Mouse (Mus musculus): Measurements from ENCODE around the gene BC048403. TPM values are rescaled to one million over a fixed set of nuclear protein-coding genes. Genes with fewer than 3 reads are reported as not detected.

The BC048403 gene
- polyA plus RNA-seq, 1 experiment = 7.6 TPM

DNA sequence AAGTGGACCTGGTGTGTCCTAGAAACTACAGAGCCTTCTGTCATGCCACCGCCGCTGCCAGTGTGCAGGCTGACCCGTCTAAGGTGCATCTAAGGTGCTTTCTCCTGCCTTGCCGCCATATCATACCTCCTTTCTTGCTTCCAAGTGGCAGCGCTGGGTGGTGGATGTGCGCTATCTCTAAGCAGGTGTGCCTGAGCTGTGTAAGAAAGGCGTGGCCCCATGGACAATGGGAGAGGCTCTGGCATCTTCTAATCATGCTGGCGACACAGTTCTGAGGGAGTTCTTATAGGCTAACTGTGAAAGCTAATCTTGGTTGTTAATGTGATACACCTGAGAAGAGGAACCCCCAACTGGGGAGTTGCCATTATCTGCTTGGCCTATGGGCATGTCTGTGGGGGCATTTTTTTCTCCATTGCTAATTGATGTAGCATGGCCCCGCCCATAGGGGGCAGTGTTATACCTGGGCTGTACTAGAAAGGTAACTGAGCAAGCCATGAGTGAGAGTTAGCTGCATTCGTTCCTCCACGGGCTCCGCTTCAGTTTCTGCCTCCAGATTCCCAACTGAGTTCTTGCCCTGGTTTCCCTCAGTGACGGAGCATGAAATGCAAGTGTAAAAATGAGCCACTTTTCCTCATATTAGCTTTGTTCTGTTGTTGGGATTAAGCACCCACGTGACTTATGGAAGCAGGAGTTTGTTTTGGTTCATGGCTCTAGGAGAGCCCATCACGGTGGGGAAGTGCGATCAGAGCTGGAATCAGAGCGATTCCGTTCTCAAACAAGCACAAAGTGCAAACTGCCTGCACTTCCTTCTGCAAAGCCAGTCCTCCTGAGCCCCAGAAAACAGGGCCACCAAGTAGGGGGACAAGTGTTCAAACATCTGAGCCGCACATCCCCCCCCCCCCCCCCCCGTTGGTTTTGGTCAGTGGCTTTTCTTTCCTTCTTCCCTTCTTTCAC lies 31.2 kb downstream of the BC048403 start:
- H3K4me1 ChIP-seq (ENCODE audit: control insufficient read depth, insufficient read depth, low read length) = no peaks in the 10 kb centered on the region
- H3K27ac ChIP-seq (ENCODE audit: insufficient read depth, low read length) = no peak overlapping the region
- TF ChIP-seq CTCF (IDR thresholded peaks at IDR 0.05; ENCODE audit: extremely low read depth, insufficient read depth, low read length) (peak; percentile 43; the same call in 1 of the 2 replicates), POLR2A (IDR thresholded peaks at IDR 0.05; ENCODE audit: extremely low read depth, insufficient read depth, low read length) (no peak)
- H3K4me3 ChIP-seq (ENCODE audit: insufficient read depth, low read length) = no peak overlapping the region

- no peak overlapping the region for H3K4me3 ChIP-seq (ENCODE audit: insufficient read depth, low read length)
Observed at GRCm38 (mm10) chr10:121773813-121774212, 34.1 kb downstream of the BC048403 start.

GRCm38 (mm10) chr10:121775990-121776389 lies 36.3 kb downstream of the BC048403 start:
- Histone ChIP-seq H3K4me1 (ENCODE audit: control insufficient read depth, insufficient read depth, low read length) (no peaks in the 10 kb centered on the region), H3K27ac (ENCODE audit: insufficient read depth, low read length) (no peak overlapping the region), H3K4me3 (ENCODE audit: insufficient read depth, low read length) (no peak overlapping the region)
- TF ChIP-seq POLR2A (IDR thresholded peaks at IDR 0.05; ENCODE audit: extremely low read depth, insufficient read depth, low read length) (no peak), CTCF (IDR thresholded peaks at IDR 0.05; ENCODE audit: extremely low read depth, insufficient read depth, low read length) (no peak)

More at GRCm38 (mm10) chr10:121773813-121774212, 34.1 kb downstream of the BC048403 start:
- no peak for TF ChIP-seq CTCF (IDR thresholded peaks at IDR 0.05; ENCODE audit: extremely low read depth, insufficient read depth, low read length)
- no peak for TF ChIP-seq POLR2A (IDR thresholded peaks at IDR 0.05; ENCODE audit: extremely low read depth, insufficient read depth, low read length)
- no peaks in the 10 kb centered on the region for H3K4me1 ChIP-seq (ENCODE audit: control insufficient read depth, insufficient read depth, low read length)
- no peak overlapping the region for H3K27ac ChIP-seq (ENCODE audit: insufficient read depth, low read length)

- H3K4me3 ChIP-seq (ENCODE audit: insufficient read depth, low read length) = no peak overlapping the region
- H3K27ac ChIP-seq (ENCODE audit: insufficient read depth, low read length) = no peak overlapping the region
- H3K4me1 ChIP-seq (ENCODE audit: control insufficient read depth, insufficient read depth, low read length) = no peaks in the 10 kb centered on the region
- TF ChIP-seq CTCF (IDR thresholded peaks at IDR 0.05; ENCODE audit: extremely low read depth, insufficient read depth, low read length) = no peak
- TF ChIP-seq POLR2A (IDR thresholded peaks at IDR 0.05; ENCODE audit: extremely low read depth, insufficient read depth, low read length) = no peak
Observed at GRCm38 (mm10) chr10:121781159-121781558, 41.4 kb downstream of the BC048403 start.

- Histone ChIP-seq H3K4me1 (ENCODE audit: control insufficient read depth, insufficient read depth, low read length) (no peaks in the 10 kb centered on the region), H3K4me3 (ENCODE audit: insufficient read depth, low read length) (no peak overlapping the region), H3K27ac (ENCODE audit: insufficient read depth, low read length) (no peak overlapping the region)
- TF ChIP-seq CTCF (IDR thresholded peaks at IDR 0.05; ENCODE audit: extremely low read depth, insufficient read depth, low read length) = no peak
- TF ChIP-seq POLR2A (IDR thresholded peaks at IDR 0.05; ENCODE audit: extremely low read depth, insufficient read depth, low read length) = no peak
Observed at GRCm38 (mm10) chr10:121788536-121788935, 48.8 kb downstream of the BC048403 start.

GRCm38 (mm10) chr10:121790078-121790477 lies 50.3 kb downstream of the BC048403 start:
- no peak overlapping the region for H3K4me3 ChIP-seq (ENCODE audit: insufficient read depth, low read length)
- H3K27ac ChIP-seq (ENCODE audit: insufficient read depth, low read length) = no peak overlapping the region
- H3K4me1 ChIP-seq (ENCODE audit: control insufficient read depth, insufficient read depth, low read length) = no peaks in the 10 kb centered on the region
- TF ChIP-seq POLR2A (IDR thresholded peaks at IDR 0.05; ENCODE audit: extremely low read depth, insufficient read depth, low read length) (no peak), CTCF (IDR thresholded peaks at IDR 0.05; ENCODE audit: extremely low read depth, insufficient read depth, low read length) (no peak)

- TF ChIP-seq POLR2A (IDR thresholded peaks at IDR 0.05; ENCODE audit: extremely low read depth, insufficient read depth, low read length) (no peak), CTCF (IDR thresholded peaks at IDR 0.05; ENCODE audit: extremely low read depth, insufficient read depth, low read length) (no peak)
- Histone ChIP-seq H3K4me1 (ENCODE audit: control insufficient read depth, insufficient read depth, low read length) (no peaks in the 10 kb centered on the region), H3K27ac (ENCODE audit: insufficient read depth, low read length) (no peak overlapping the region), H3K4me3 (ENCODE audit: insufficient read depth, low read length) (no peak overlapping the region)
Observed at GRCm38 (mm10) chr10:121792661-121793060, 52.9 kb downstream of the BC048403 start.

- Histone ChIP-seq H3K4me3 (ENCODE audit: insufficient read depth, low read length) (no peak overlapping the region), H3K27ac (ENCODE audit: insufficient read depth, low read length) (no peak overlapping the region), H3K4me1 (ENCODE audit: control insufficient read depth, insufficient read depth, low read length) (no peaks in the 10 kb centered on the region)
- TF ChIP-seq CTCF (IDR thresholded peaks at IDR 0.05; ENCODE audit: extremely low read depth, insufficient read depth, low read length) = no peak
- no peak for TF ChIP-seq POLR2A (IDR thresholded peaks at IDR 0.05; ENCODE audit: extremely low read depth, insufficient read depth, low read length)
Observed at GRCm38 (mm10) chr10:121794486-121794885, 54.7 kb downstream of the BC048403 start.

GRCm38 (mm10) chr10:121796027-121796802 lies 56.5 kb downstream of the BC048403 start:
- no peak overlapping the region for H3K4me3 ChIP-seq (ENCODE audit: insufficient read depth, low read length)
- H3K27ac ChIP-seq (ENCODE audit: insufficient read depth, low read length) = no peak overlapping the region
- no peaks in the 10 kb centered on the region for H3K4me1 ChIP-seq (ENCODE audit: control insufficient read depth, insufficient read depth, low read length)
- no peak for TF ChIP-seq CTCF (IDR thresholded peaks at IDR 0.05; ENCODE audit: extremely low read depth, insufficient read depth, low read length)
- TF ChIP-seq POLR2A (IDR thresholded peaks at IDR 0.05; ENCODE audit: extremely low read depth, insufficient read depth, low read length) = no peak
